Mouse (Mus musculus): ENCODE data around the gene Cckbr. TPM values are rescaled to one million over a fixed set of nuclear protein-coding genes. Genes with fewer than 3 reads are reported as not detected.

Cckbr gene
- under 1 TPM in 1 of 2 experiments, not detected in 1; 0.21 TPM for polyA plus RNA-seq (2017; shearing (Covaris generic))

DNA sequence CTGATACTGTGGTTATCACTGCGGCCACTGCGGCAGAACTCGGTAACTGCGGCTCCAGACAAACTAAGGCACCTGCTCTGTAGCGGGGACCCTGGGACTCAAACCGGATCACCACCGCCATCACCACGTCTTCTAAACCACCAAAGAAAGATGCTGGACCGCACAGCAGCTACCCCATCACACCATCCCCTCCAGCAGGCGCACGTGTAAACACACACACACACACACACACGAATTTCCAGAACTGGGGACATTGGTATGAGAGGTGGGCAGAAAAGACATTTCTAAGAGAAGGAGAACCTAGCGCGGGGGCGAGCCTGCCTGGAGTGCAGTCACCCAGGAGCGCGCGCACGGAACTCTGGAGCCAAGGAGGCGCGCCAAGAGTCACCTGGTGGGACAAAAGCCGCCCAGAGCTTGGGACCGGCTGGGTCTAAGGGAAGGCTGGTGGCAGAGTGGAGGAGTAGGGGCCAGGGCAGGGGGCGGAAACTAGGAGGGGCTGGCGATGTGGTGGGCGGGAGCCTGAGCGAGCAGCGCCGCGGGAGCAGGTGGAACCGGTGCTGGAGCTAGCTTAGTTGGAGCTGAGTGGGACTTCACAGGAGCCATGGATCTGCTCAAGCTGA is at the start of gene Cckbr:
Cckbr (plus strand) TSS at position 308 of the 620 bp plus-strand sequence.

GRCm38 (mm10) chr7:105399935-105400624 is 25.5 kb upstream of the Cckbr start, which contains the start of gene Fam160a2:
Gene Fam160a2, minus strand, starts transcription at chr7:105400054.

GRCm38 (mm10) chr7:105404268-105404667 is 21.3 kb upstream of the Cckbr start, which contains the start of gene Cnga4:
Gene Cnga4, plus strand, starts transcription at chr7:105404568.

GRCm38 (mm10) chr7:105481505-105482411 is 56.2 kb downstream of the Cckbr start, which contains the start of gene Cavin3:
Gene Cavin3, minus strand, starts transcription at chr7:105482300.

Other genes with a start within 250 kb of the Cckbr start
- under 1 TPM in 1 of 2 experiments, not detected in 1; 0.05 TPM for gene Olfr685, start 239.7 kb upstream of the Cckbr start, polyA plus RNA-seq (2017; shearing (Covaris generic))
- not detected for gene Olfr686, start 218.2 kb upstream of the Cckbr start, polyA plus RNA-seq (2017; shearing (Covaris generic))
- gene Olfr688, start 137.6 kb upstream of the Cckbr start, polyA plus RNA-seq (2017; shearing (Covaris generic)): not detected
- under 1 TPM; 0.04 to 0.47 TPM for gene Olfr689, start 114.6 kb upstream of the Cckbr start, polyA plus RNA-seq (2017; shearing (Covaris generic))
- not detected for gene Olfr690, start 91.6 kb upstream of the Cckbr start, polyA plus RNA-seq (2017; shearing (Covaris generic))
- 1 to 10 TPM in 1 of 2 experiments, under 1 TPM in 1; 0.08 to 2.0 TPM for gene Olfr691, start 83.5 kb upstream of the Cckbr start, polyA plus RNA-seq (2017; shearing (Covaris generic))
- gene Olfr692, start 57.5 kb upstream of the Cckbr start, polyA plus RNA-seq (2017; shearing (Covaris generic)): not detected
- not detected for gene Gm5901, start 50.7 kb upstream of the Cckbr start, polyA plus RNA-seq (2017; shearing (Covaris generic))
- gene Fam160a2, start 25.7 kb upstream of the Cckbr start, polyA plus RNA-seq (2017; shearing (Covaris generic)): 10 to 100 TPM; 36.7 to 58.5 TPM
- gene Cnga4, start 21.2 kb upstream of the Cckbr start, polyA plus RNA-seq (2017; shearing (Covaris generic)): not detected
- not detected for gene Cavin3, start 56.6 kb downstream of the Cckbr start, polyA plus RNA-seq (2017; shearing (Covaris generic))
- 10 to 100 TPM; 34.0 to 40.5 TPM for gene Smpd1, start 128.6 kb downstream of the Cckbr start, polyA plus RNA-seq (2017; shearing (Covaris generic))
- 10 to 100 TPM in 1 of 2 experiments, 1 to 10 TPM in 1; 6.6 to 10.5 TPM for gene Apbb1, start 155.9 kb downstream of the Cckbr start, polyA plus RNA-seq (2017; shearing (Covaris generic))
- under 1 TPM in 1 of 2 experiments, not detected in 1; 0.18 TPM for gene Hpx, start 174.4 kb downstream of the Cckbr start, polyA plus RNA-seq (2017; shearing (Covaris generic))
- gene Trim3, start 207.8 kb downstream of the Cckbr start, polyA plus RNA-seq (2017; shearing (Covaris generic)): 10 to 100 TPM; 11.2 to 12.0 TPM
- gene Timm10b, start 214.3 kb downstream of the Cckbr start, polyA plus RNA-seq (2017; shearing (Covaris generic)): 100 to 1,000 TPM; 181 to 212 TPM
- 10 to 100 TPM; 21.0 to 25.3 TPM for gene Arfip2, start 214.7 kb downstream of the Cckbr start, polyA plus RNA-seq (2017; shearing (Covaris generic))
- gene Gm45799, start 214.8 kb downstream of the Cckbr start, polyA plus RNA-seq (2017; shearing (Covaris generic)): 1 to 10 TPM; 4.6 to 8.9 TPM
- gene Dnhd1, start 225.1 kb downstream of the Cckbr start, polyA plus RNA-seq (2017; shearing (Covaris generic)): 1 to 10 TPM; 1.2 to 2.3 TPM